Mouse (Mus musculus): Measurements from ENCODE around the gene Naa10.

DNA sequence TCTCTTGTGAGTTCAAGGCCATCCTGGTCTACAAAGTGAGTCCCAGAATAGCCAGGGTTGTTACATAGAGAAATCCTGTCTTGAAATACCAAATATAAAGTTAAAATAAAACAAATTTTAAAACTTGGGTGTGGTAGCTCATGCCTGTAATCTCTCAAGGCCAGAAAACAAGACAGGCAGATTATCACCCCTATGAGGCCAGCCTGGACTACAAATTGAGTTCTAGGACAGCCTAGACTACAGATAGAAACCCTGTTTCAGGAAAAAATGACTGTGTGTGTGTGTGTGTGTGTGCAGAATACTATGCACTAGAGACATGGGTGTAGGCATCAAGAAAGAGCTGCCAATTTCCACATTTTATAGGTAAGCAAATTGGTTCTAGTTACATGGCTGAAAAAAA is 49.0 kb upstream of the Naa10 start:
- TF ChIP-seq CTCF (IDR thresholded peaks at IDR 0.05; ENCODE audit: low read depth) (no peak), EP300 (IDR thresholded peaks at IDR 0.05; ENCODE audit: low read depth) (no peak)
